Mouse (Mus musculus) liver, embryonic 15.5 days (tissue): Measurements from ENCODE around the gene Podn. TPM values are rescaled to one million over a fixed set of nuclear protein-coding genes. Genes with fewer than 3 reads are reported as not detected.
A peak's percentile ranks its signal among the peaks of the same experiment; 100 is the strongest.

Experiments
- ATAC-seq: fragments of 200-750 bp; cut with Nextera tagmentation; 2 replicates; pipeline ENCODE4 v1.8.0; 2017; ENCODE audit warnings: moderate number of reproducible peaks, mild to moderate bottlenecking, moderate library complexity; ENCODE audit not compliant: insufficient read depth
- H3K27ac ChIP-seq: fragments of 300-500 bp; sonication (generic); replicated peaks from 2 replicates; pipeline ENCODE4 v1.5.1; 2015; ENCODE audit warnings: mild to moderate bottlenecking, inconsistent platforms
- H3K27me3 ChIP-seq: fragments of 300-500 bp; sonication (generic); 2 replicates; pipeline ENCODE4 v1.6.1; 2015; ENCODE audit warnings: mild to moderate bottlenecking, inconsistent platforms
- H3K36me3 ChIP-seq: fragments of 300-500 bp; sonication (generic); replicated peaks from 2 replicates; pipeline ENCODE4 v1.6.1; 2015; ENCODE audit warnings: moderate library complexity, mild to moderate bottlenecking, inconsistent platforms
- H3K4me1 ChIP-seq: fragments of 300-500 bp; sonication (generic); replicated peaks from 2 replicates; pipeline ENCODE4 v1.6.1; 2015; ENCODE audit warnings: inconsistent platforms
- H3K4me2 ChIP-seq: fragments of 300-500 bp; sonication (generic); 2 replicates; pipeline ENCODE4 v1.6.1; 2015; ENCODE audit warnings: moderate library complexity, mild to moderate bottlenecking, inconsistent platforms
- H3K4me3 ChIP-seq: fragments of 300-500 bp; sonication (generic); replicated peaks from 2 replicates; pipeline ENCODE4 v1.5.1; 2015; ENCODE audit warnings: mild to moderate bottlenecking, inconsistent platforms
- H3K9ac ChIP-seq: fragments of 300-500 bp; sonication (generic); 2 replicates; pipeline ENCODE4 v1.6.1; 2015; ENCODE audit warnings: moderate library complexity, mild to moderate bottlenecking, inconsistent platforms
- H3K9me3 ChIP-seq: fragments of 300-500 bp; sonication (generic); replicated peaks from 2 replicates; pipeline ENCODE4 v1.6.1; 2016; ENCODE audit warnings: inconsistent platforms
- WGBS: fragments of 180-500 bp; shearing (Covaris S2); methylation state at CpG from one replicate; pipeline ENCODE4 v1.1.7; 2015; ENCODE audit warnings: mixed read lengths; ENCODE audit not compliant: insufficient replicate concordance; 5-methylcytosine and 5-hydroxymethylcytosine counted together
- polyA plus RNA-seq: library from polyadenylated mRNA; unstranded; fragments of >200 nt; fragmentation: Nextera tagmentation; extraction: Ambion mirVana; gene quantifications from 2 replicates; pipeline ENCODE4 v1.2.1, GENCODE M21; 2015

Podn gene
- polyA plus RNA-seq, 1 experiment from 2014 or later = 0.17 TPM

GRCm38 (mm10) chr4:108117924-108118876, 22.0 kb upstream of the Podn start:
- Histone ChIP-seq H3K27me3 (no peaks in the 10 kb centered on the region), H3K4me1 (peaks cover 13% of the 10 kb centered on the region), H3K4me3 (peak overlapping the region; percentile 71), H3K9me3 (no peaks in the 10 kb centered on the region), H3K27ac (peak overlapping the region; percentile 67), H3K4me2 (peak overlapping the region; percentile 85), H3K9ac (peak overlapping the region; percentile 67), H3K36me3 (no peaks in the 10 kb centered on the region)
- 7% methylated on average over 45 of the region's 45 CpGs for WGBS
- ATAC-seq = peak; percentile 83

GRCm38 (mm10) chr4:108117488-108117887, 21.2 kb upstream of the Podn start:
- H3K36me3 ChIP-seq = no peaks in the 10 kb centered on the region
- H3K9ac ChIP-seq = no peak overlapping the region
- ATAC-seq = no peak
- H3K4me2 ChIP-seq = peak overlapping the region; percentile 85
- H3K27ac ChIP-seq = no peak overlapping the region
- WGBS = 74% methylated on average over 8 of the region's 8 CpGs
- peaks cover 13% of the 10 kb centered on the region for H3K4me1 ChIP-seq
- H3K9me3 ChIP-seq = no peaks in the 10 kb centered on the region
- no peaks in the 10 kb centered on the region for H3K27me3 ChIP-seq
- H3K4me3 ChIP-seq = peak overlapping the region; percentile 71

GRCm38 (mm10) chr4:108116466-108116865, 20.2 kb upstream of the Podn start:
- H3K4me1 ChIP-seq = peaks cover 13% of the 10 kb centered on the region
- no peaks in the 10 kb centered on the region for H3K27me3 ChIP-seq
- H3K27ac ChIP-seq = no peak overlapping the region
- H3K36me3 ChIP-seq = 0 out of 2 replicates have a peak, but pooled peaks cover 4% of the 10 kb centered on the region
- H3K9ac ChIP-seq = no peak overlapping the region
- no peak; the same call in 1 of the 2 replicates for ATAC-seq
- H3K4me2 ChIP-seq = no peak overlapping the region
- no peaks in the 10 kb centered on the region for H3K9me3 ChIP-seq
- 70% methylated on average over 2 of the region's 2 CpGs for WGBS
- no peak overlapping the region for H3K4me3 ChIP-seq

GRCm38 (mm10) chr4:108110706-108111105, 14.5 kb upstream of the Podn start:
- H3K27me3 ChIP-seq = no peaks in the 10 kb centered on the region
- H3K27ac ChIP-seq = no peak overlapping the region
- no peak for ATAC-seq
- peaks cover 6% of the 10 kb centered on the region; the same call in 1 of the 2 replicates for H3K36me3 ChIP-seq
- WGBS = 79% methylated on average over 2 of the region's 2 CpGs
- no peaks in the 10 kb centered on the region for H3K9me3 ChIP-seq
- H3K4me3 ChIP-seq = no peak overlapping the region
- H3K9ac ChIP-seq = no peak overlapping the region
- H3K4me1 ChIP-seq = 0 out of 2 replicates have a peak, but pooled peaks cover 3% of the 10 kb centered on the region
- H3K4me2 ChIP-seq = no peak overlapping the region

GRCm38 (mm10) chr4:108109728-108110127, 13.5 kb upstream of the Podn start:
- Histone ChIP-seq H3K4me1 (0 out of 2 replicates have a peak, but pooled peaks cover 3% of the 10 kb centered on the region), H3K9me3 (no peaks in the 10 kb centered on the region), H3K4me2 (no peak overlapping the region), H3K36me3 (peaks cover 11% of the 10 kb centered on the region; the same call in 1 of the 2 replicates), H3K4me3 (no peak overlapping the region), H3K27me3 (no peaks in the 10 kb centered on the region), H3K27ac (no peak overlapping the region), H3K9ac (no peak overlapping the region)
- ATAC-seq = no peak
- 83% methylated on average over 7 of the region's 7 CpGs for WGBS

GRCm38 (mm10) chr4:108092741-108093397, 3.4 kb downstream of the Podn start:
- H3K4me1 ChIP-seq = no peaks in the 10 kb centered on the region
- no peaks in the 10 kb centered on the region for H3K9me3 ChIP-seq
- H3K4me2 ChIP-seq = no peak overlapping the region
- peaks cover 13% of the 10 kb centered on the region for H3K36me3 ChIP-seq
- H3K27me3 ChIP-seq = no peaks in the 10 kb centered on the region
- 73% methylated on average over 6 of the region's 6 CpGs for WGBS
- no peak overlapping the region for H3K9ac ChIP-seq
- H3K27ac ChIP-seq = no peak overlapping the region
- ATAC-seq = no peak
- H3K4me3 ChIP-seq = no peak overlapping the region

GRCm38 (mm10) chr4:108083993-108084392, 12.3 kb downstream of the Podn start:
- Histone ChIP-seq H3K27ac (no peak overlapping the region), H3K4me3 (no peak overlapping the region), H3K4me1 (peaks cover 8% of the 10 kb centered on the region), H3K9me3 (no peaks in the 10 kb centered on the region), H3K27me3 (no peaks in the 10 kb centered on the region), H3K4me2 (no peak overlapping the region), H3K9ac (no peak overlapping the region), H3K36me3 (no peaks in the 10 kb centered on the region; the same call in 1 of the 2 replicates)
- ATAC-seq = no peak
- WGBS = 81% methylated on average over 2 of the region's 2 CpGs

- H3K9me3 ChIP-seq = no peaks in the 10 kb centered on the region
- no peaks in the 10 kb centered on the region; the same call in 1 of the 2 replicates for H3K36me3 ChIP-seq
- peak; percentile 79 for ATAC-seq
- no peak overlapping the region for H3K9ac ChIP-seq
- H3K4me1 ChIP-seq = peaks cover 8% of the 10 kb centered on the region
- no peak overlapping the region for H3K4me2 ChIP-seq
- 0 out of 2 replicates have a peak overlapping the region, but pooled peaks have one; percentile 4 for H3K27ac ChIP-seq
- H3K27me3 ChIP-seq = no peaks in the 10 kb centered on the region
- H3K4me3 ChIP-seq = no peak overlapping the region
- WGBS = 53% methylated on average over 6 of the region's 6 CpGs
Measured at GRCm38 (mm10) chr4:108083032-108083735, 13.1 kb downstream of the Podn start.

GRCm38 (mm10) chr4:108082401-108082806, 13.8 kb downstream of the Podn start:
- WGBS = 72% methylated on average over 2 of the region's 2 CpGs
- no peak overlapping the region; the same call in 1 of the 2 replicates for H3K27ac ChIP-seq

GRCm38 (mm10) chr4:108080876-108081275, 15.4 kb downstream of the Podn start:
- no peak for ATAC-seq
- H3K9me3 ChIP-seq = no peaks in the 10 kb centered on the region
- H3K27me3 ChIP-seq = no peaks in the 10 kb centered on the region
- no peak overlapping the region for H3K4me3 ChIP-seq
- peaks cover 8% of the 10 kb centered on the region for H3K4me1 ChIP-seq
- no peak overlapping the region for H3K9ac ChIP-seq
- H3K4me2 ChIP-seq = no peak overlapping the region
- H3K36me3 ChIP-seq = no peaks in the 10 kb centered on the region; the same call in 1 of the 2 replicates
- H3K27ac ChIP-seq = no peak overlapping the region
- 62% methylated on average over 5 of the region's 5 CpGs for WGBS

More at GRCm38 (mm10) chr4:108082401-108082806, 13.8 kb downstream of the Podn start:
- Histone ChIP-seq H3K4me1 (peaks cover 8% of the 10 kb centered on the region), H3K9me3 (no peaks in the 10 kb centered on the region), H3K27me3 (no peaks in the 10 kb centered on the region), H3K4me3 (no peak overlapping the region), H3K9ac (no peak overlapping the region), H3K4me2 (no peak overlapping the region), H3K36me3 (no peaks in the 10 kb centered on the region; the same call in 1 of the 2 replicates)
- no peak; the same call in 1 of the 2 replicates for ATAC-seq
